Mouse (Mus musculus): ENCODE measurements around the gene Ppm1d. TPM values are rescaled to one million over a fixed set of nuclear protein-coding genes. Genes with fewer than 3 reads are reported as not detected.

Ppm1d gene
- polyA plus RNA-seq, 1 experiment: 6.1 TPM

DNA sequence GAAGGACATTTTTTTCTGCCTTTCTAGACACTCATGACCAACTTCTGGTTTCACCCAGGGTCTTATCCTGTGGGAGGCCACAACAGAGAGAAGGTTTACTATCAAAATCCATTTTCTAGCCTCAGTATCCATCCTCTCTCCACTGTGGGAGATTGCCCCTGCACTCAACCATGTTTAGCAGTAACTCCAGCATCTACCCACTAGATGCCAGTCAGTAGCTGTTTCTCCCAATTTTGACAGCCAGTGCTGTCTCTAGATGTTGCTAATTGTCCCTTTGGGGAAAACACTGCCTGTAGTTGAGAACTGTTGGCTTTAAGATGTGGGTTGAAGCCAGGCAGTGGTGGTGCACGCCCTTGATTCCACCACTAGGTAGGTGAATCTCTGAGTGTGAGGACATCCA is 32.9 kb upstream of the Ppm1d start:
- no peak overlapping the region for H3K4me3 ChIP-seq (ENCODE audit: extremely low read depth, insufficient read depth, insufficient read length)
- TF ChIP-seq POLR2A (IDR thresholded peaks at IDR 0.05; ENCODE audit: low read depth, low read length) (no peak), CTCF (IDR thresholded peaks at IDR 0.05; ENCODE audit: extremely low read depth, insufficient read depth, insufficient read length, insufficient replicate concordance) (no peak)
- no peaks in the 10 kb centered on the region for H3K36me3 ChIP-seq (ENCODE audit: control insufficient read depth, insufficient read depth, low read length)
- WGBS: 74% methylated on average over 1 of the region's 1 CpGs
- DNase-seq (ENCODE audit: low read depth in 1 of 2, low spot score in 2 of 2): no peak
- no peak overlapping the region for H3K27ac ChIP-seq (ENCODE audit: insufficient read depth, low read length)
- no peaks in the 10 kb centered on the region for H3K27me3 ChIP-seq (ENCODE audit: control insufficient read depth, insufficient read depth, low read length)
- H3K4me1 ChIP-seq (ENCODE audit: control insufficient read depth, insufficient read depth, insufficient read length): no peaks in the 10 kb centered on the region

GRCm38 (mm10) chr11:85281219-85281878 is 29.7 kb upstream of the Ppm1d start:
- Histone ChIP-seq H3K4me3 (ENCODE audit: extremely low read depth, insufficient read depth, insufficient read length) (no peak overlapping the region), H3K27ac (ENCODE audit: insufficient read depth, low read length) (no peak overlapping the region), H3K27me3 (ENCODE audit: control insufficient read depth, insufficient read depth, low read length) (no peaks in the 10 kb centered on the region), H3K36me3 (ENCODE audit: control insufficient read depth, insufficient read depth, low read length) (no peaks in the 10 kb centered on the region), H3K4me1 (ENCODE audit: control insufficient read depth, insufficient read depth, insufficient read length) (no peaks in the 10 kb centered on the region)
- 84% methylated on average over 15 of the region's 15 CpGs for WGBS
- no peak for DNase-seq (ENCODE audit: low read depth in 1 of 2, low spot score in 2 of 2)
- TF ChIP-seq POLR2A (IDR thresholded peaks at IDR 0.05; ENCODE audit: low read depth, low read length) (no peak), CTCF (IDR thresholded peaks at IDR 0.05; ENCODE audit: extremely low read depth, insufficient read depth, insufficient read length, insufficient replicate concordance) (no peak)

DNA sequence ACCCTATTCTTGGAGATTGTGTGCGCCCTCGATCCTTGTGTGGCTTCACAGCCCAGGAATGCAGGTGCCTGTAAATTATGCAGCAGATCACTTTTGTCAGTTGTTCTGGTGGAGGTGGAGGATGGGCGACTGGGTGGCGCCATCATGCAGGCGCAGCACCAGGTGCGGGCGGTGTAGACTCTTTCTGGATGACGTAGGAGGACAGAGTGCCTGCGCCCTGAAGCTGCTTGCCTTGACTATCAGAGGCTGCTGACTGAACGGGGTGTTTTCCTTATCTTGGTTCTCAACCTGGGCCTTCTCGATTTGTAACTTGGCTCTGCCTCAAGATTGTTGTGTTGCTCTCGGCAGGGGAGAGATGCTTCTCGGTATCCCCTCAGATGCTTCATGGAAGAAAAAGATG is 13.1 kb upstream of the Ppm1d start:
- Histone ChIP-seq H3K36me3 (ENCODE audit: control insufficient read depth, insufficient read depth, low read length) (no peaks in the 10 kb centered on the region), H3K4me1 (ENCODE audit: control insufficient read depth, insufficient read depth, insufficient read length) (no peaks in the 10 kb centered on the region), H3K27me3 (ENCODE audit: control insufficient read depth, insufficient read depth, low read length) (no peaks in the 10 kb centered on the region), H3K4me3 (ENCODE audit: extremely low read depth, insufficient read depth, insufficient read length) (no peak overlapping the region), H3K27ac (ENCODE audit: insufficient read depth, low read length) (no peak overlapping the region)
- no peak for DNase-seq (ENCODE audit: low read depth in 1 of 2, low spot score in 2 of 2)
- 76% methylated on average over 13 of the region's 13 CpGs for WGBS
- TF ChIP-seq POLR2A (IDR thresholded peaks at IDR 0.05; ENCODE audit: low read depth, low read length) (no peak), CTCF (IDR thresholded peaks at IDR 0.05; ENCODE audit: extremely low read depth, insufficient read depth, insufficient read length, insufficient replicate concordance) (no peak)

DNA sequence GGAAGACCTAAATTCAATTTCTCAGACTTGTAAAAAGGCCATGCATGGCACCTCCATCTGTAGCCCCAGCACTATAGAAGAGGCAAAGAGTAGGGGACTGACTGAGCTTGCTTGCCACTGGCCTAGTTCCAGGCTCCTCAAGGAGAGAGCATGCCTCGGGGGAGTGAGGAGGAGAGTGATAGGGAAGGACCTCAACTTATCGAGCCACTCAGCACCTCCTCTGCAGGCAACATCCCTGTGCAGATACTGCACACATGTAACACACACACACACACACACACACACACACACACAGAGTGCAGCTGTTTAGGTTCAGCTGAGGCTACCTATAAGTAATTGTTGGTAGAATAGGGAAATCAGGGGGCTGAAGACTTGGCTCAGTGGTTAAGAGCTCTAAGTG is 11.2 kb upstream of the Ppm1d start:
- no peak for DNase-seq (ENCODE audit: low read depth in 1 of 2, low spot score in 2 of 2)
- no peaks in the 10 kb centered on the region for H3K27me3 ChIP-seq (ENCODE audit: control insufficient read depth, insufficient read depth, low read length)
- no peak overlapping the region for H3K27ac ChIP-seq (ENCODE audit: insufficient read depth, low read length)
- H3K36me3 ChIP-seq (ENCODE audit: control insufficient read depth, insufficient read depth, low read length): no peaks in the 10 kb centered on the region
- H3K4me3 ChIP-seq (ENCODE audit: extremely low read depth, insufficient read depth, insufficient read length): no peak overlapping the region
- no peaks in the 10 kb centered on the region for H3K4me1 ChIP-seq (ENCODE audit: control insufficient read depth, insufficient read depth, insufficient read length)
- WGBS: 77% methylated on average over 2 of the region's 2 CpGs
- TF ChIP-seq POLR2A (IDR thresholded peaks at IDR 0.05; ENCODE audit: low read depth, low read length) (no peak), CTCF (IDR thresholded peaks at IDR 0.05; ENCODE audit: extremely low read depth, insufficient read depth, insufficient read length, insufficient replicate concordance) (no peak)

- TF ChIP-seq CTCF (IDR thresholded peaks at IDR 0.05; ENCODE audit: extremely low read depth, insufficient read depth, insufficient read length, insufficient replicate concordance) (no peak), POLR2A (IDR thresholded peaks at IDR 0.05; ENCODE audit: low read depth, low read length) (no peak)
- no peak overlapping the region for H3K4me3 ChIP-seq (ENCODE audit: extremely low read depth, insufficient read depth, insufficient read length)
- H3K27ac ChIP-seq (ENCODE audit: insufficient read depth, low read length): no peak overlapping the region
- no peaks in the 10 kb centered on the region for H3K4me1 ChIP-seq (ENCODE audit: control insufficient read depth, insufficient read depth, insufficient read length)
- no peak for DNase-seq (ENCODE audit: low read depth in 1 of 2, low spot score in 2 of 2)
- no peaks in the 10 kb centered on the region for H3K36me3 ChIP-seq (ENCODE audit: control insufficient read depth, insufficient read depth, low read length)
- no peaks in the 10 kb centered on the region for H3K27me3 ChIP-seq (ENCODE audit: control insufficient read depth, insufficient read depth, low read length)
- WGBS: 96% methylated on average over 3 of the region's 3 CpGs
Measured at GRCm38 (mm10) chr11:85301161-85301560, 9.9 kb upstream of the Ppm1d start.

GRCm38 (mm10) chr11:85301836-85302235 is 9.2 kb upstream of the Ppm1d start:
- Histone ChIP-seq H3K36me3 (ENCODE audit: control insufficient read depth, insufficient read depth, low read length) (no peaks in the 10 kb centered on the region), H3K27ac (ENCODE audit: insufficient read depth, low read length) (no peak overlapping the region), H3K4me1 (ENCODE audit: control insufficient read depth, insufficient read depth, insufficient read length) (no peaks in the 10 kb centered on the region), H3K27me3 (ENCODE audit: control insufficient read depth, insufficient read depth, low read length) (no peaks in the 10 kb centered on the region), H3K4me3 (ENCODE audit: extremely low read depth, insufficient read depth, insufficient read length) (no peak overlapping the region)
- WGBS: 71% methylated on average over 2 of the region's 2 CpGs
- no peak for TF ChIP-seq CTCF (IDR thresholded peaks at IDR 0.05; ENCODE audit: extremely low read depth, insufficient read depth, insufficient read length, insufficient replicate concordance)
- TF ChIP-seq POLR2A (IDR thresholded peaks at IDR 0.05; ENCODE audit: low read depth, low read length): no peak
- DNase-seq (ENCODE audit: low read depth in 1 of 2, low spot score in 2 of 2): no peak

DNA sequence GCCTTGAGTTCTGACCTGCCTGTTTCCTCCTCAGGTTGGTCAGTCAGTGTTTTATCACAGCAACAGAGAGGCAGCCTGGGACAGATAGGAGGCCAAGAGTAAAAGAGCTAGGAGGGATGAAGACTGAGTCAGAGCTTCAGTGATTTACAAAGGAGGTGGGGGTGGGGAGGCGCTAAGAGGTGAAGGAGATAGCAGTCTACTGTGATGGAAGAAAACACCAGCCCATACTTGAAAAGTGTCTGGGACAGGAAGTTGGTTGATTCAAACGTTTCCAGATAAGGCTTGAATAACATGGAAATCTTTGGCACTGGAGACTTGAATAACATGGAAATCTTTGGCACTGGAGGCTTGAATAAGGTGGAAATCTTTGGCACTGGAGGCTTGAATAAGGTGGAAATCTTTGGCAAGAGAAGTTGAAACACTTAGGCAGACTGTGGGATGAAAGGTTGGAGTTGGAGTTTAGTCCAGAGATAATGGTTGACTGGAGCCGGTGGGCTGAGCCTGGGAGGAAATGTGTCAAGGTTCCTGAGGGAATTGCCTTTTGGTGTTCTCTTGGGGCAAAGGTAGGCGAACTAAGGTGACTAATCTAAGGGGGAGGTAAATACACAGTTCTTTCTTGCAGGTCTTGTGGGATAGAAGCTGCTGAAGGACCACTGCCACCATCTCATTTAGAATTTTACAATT is 4.3 kb upstream of the Ppm1d start:
- no peak for DNase-seq (ENCODE audit: low read depth in 1 of 2, low spot score in 2 of 2)

More for the DNA sequence above, 4.3 kb upstream of the Ppm1d start:
- Histone ChIP-seq H3K27ac (ENCODE audit: insufficient read depth, low read length) (no peak overlapping the region), H3K27me3 (ENCODE audit: control insufficient read depth, insufficient read depth, low read length) (no peaks in the 10 kb centered on the region), H3K36me3 (ENCODE audit: control insufficient read depth, insufficient read depth, low read length) (no peaks in the 10 kb centered on the region), H3K4me1 (ENCODE audit: control insufficient read depth, insufficient read depth, insufficient read length) (no peaks in the 10 kb centered on the region), H3K4me3 (ENCODE audit: extremely low read depth, insufficient read depth, insufficient read length) (no peak overlapping the region)
- WGBS: 60% methylated on average over 4 of the region's 4 CpGs
- no peak for TF ChIP-seq CTCF (IDR thresholded peaks at IDR 0.05; ENCODE audit: extremely low read depth, insufficient read depth, insufficient read length, insufficient replicate concordance)
- no peak for TF ChIP-seq POLR2A (IDR thresholded peaks at IDR 0.05; ENCODE audit: low read depth, low read length)
